Comparison of ENCODE assay signal across 9 mouse cellular contexts in the genomic region with DNA sequence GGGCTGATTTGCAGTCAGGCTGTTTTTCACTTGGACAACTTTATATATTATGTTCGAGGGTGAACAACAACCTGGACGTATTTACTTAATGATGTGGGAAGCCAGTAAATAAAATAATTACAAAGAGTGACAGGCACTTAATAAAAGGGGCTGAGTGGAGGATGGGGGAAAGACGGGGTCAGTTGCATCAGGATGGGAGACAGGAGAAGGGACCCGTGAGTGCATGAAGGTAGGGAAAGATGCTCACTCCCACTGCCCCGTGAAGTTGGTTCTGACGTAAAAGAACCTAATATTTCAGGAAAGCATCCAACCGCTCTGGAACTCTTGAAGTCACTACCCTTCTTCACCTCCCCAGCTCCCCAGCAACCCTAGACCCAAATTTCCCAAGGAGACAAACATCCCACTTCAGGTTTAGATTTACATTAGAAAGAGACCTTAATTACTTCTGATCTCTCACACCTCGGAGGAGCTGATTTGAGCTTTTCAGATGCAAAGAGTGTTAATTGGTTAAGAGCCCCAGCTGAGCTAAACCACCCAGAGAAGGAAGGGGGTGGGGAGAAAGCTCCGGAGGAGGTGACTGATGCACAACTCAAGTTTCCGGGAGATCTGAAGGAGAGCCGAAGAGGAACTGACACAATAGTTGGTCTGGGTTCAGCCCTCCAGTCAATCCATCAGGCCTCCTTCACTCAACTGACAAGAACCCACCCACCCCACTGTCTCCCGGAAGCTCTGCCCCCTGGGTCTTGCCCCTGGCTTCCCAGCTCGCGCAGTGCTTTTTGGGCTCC.
DNase-seq lines count a peak whose midpoint lies in the region; ATAC-seq lines count a peak whose summit lies in the region.
"Had no signal": no experiment of that assay in that cellular context is flagged by ENCODE, and none has a peak within 500 bp of the region (broad histone marks: within the 10 kb centered on the region; RNA-seq: fewer than 3 reads in every experiment).

No protein-coding gene starts in this region.

- intact Hi-C loops in heart, postnatal 14 days (cut with DNase I): no loop called here

- H3K27ac ChIP-seq in heart, embryonic 12.5 days (ENCODE audit: poor library complexity, severe bottlenecking): no peak overlapping the region
- no peak overlapping the region for H3K27ac ChIP-seq in hindbrain, embryonic 15.5 days (replicated peaks)
- H3K27ac ChIP-seq in neural tube, embryonic 12.5 days: no peak overlapping the region

- no peak overlapping the region for H3K9ac ChIP-seq in heart, embryonic 12.5 days
- H3K9ac ChIP-seq in hindbrain, embryonic 15.5 days: no peak overlapping the region
- no peak overlapping the region for H3K9ac ChIP-seq in neural tube, embryonic 12.5 days

- H3K9me3 ChIP-seq in heart, embryonic 12.5 days (replicated peaks): no peaks in the 10 kb centered on the region
- no peaks in the 10 kb centered on the region for H3K9me3 ChIP-seq in hindbrain, embryonic 15.5 days
- H3K9me3 ChIP-seq in neural tube, embryonic 12.5 days: no peaks in the 10 kb centered on the region

- peak overlapping the region; percentile 38 for H3K4me2 ChIP-seq in heart, embryonic 12.5 days
- H3K4me2 ChIP-seq in hindbrain, embryonic 15.5 days: peak overlapping the region; percentile 29
- H3K4me2 ChIP-seq in neural tube, embryonic 12.5 days (replicated peaks): peak overlapping the region; percentile 47

- 0 out of 2 replicates have a peak, but pooled peaks cover 6% of the 10 kb centered on the region for H3K27me3 ChIP-seq in heart, embryonic 12.5 days (replicated peaks)
- H3K27me3 ChIP-seq in hindbrain, embryonic 15.5 days: 0 out of 2 replicates have a peak, but pooled peaks cover 4% of the 10 kb centered on the region
- no peaks in the 10 kb centered on the region for H3K27me3 ChIP-seq in neural tube, embryonic 12.5 days (replicated peaks)

- WGBS in heart, embryonic 12.5 days: 10% methylated on average over 14 of the region's 14 CpGs
- 6% methylated on average over 14 of the region's 14 CpGs for WGBS in hindbrain, embryonic 15.5 days
- whole genome bisulfite sequencing in neural tube, embryonic 12.5 days: 3% methylated on average over 14 of the region's 14 CpGs

- H3K36me3 ChIP-seq in heart, embryonic 12.5 days: no peaks in the 10 kb centered on the region
- H3K36me3 ChIP-seq in hindbrain, embryonic 15.5 days: no peaks in the 10 kb centered on the region
- no peaks in the 10 kb centered on the region for H3K36me3 ChIP-seq in neural tube, embryonic 12.5 days

- no peak overlapping the region for H3K4me3 ChIP-seq in heart, embryonic 12.5 days
- H3K4me3 ChIP-seq in hindbrain, embryonic 15.5 days: no peak overlapping the region
- H3K4me3 ChIP-seq in neural tube, embryonic 12.5 days: no peak overlapping the region
- H3K4me3 ChIP-seq: myocyte had no signal

- peaks cover 18% of the 10 kb centered on the region for H3K4me1 ChIP-seq in heart, embryonic 12.5 days (replicated peaks)
- H3K4me1 ChIP-seq in hindbrain, embryonic 15.5 days (replicated peaks): peaks cover 21% of the 10 kb centered on the region
- peaks cover 17% of the 10 kb centered on the region for H3K4me1 ChIP-seq in neural tube, embryonic 12.5 days

- DNase-seq in heart, postnatal 14 days: no peak
- no peak for DNase-seq in frontal cortex, postnatal 25 days (ENCODE audit: low spot score in 2 of 2)
- no peak for DNase-seq in cerebellum, postnatal 14 days
- DNase-seq in right cerebral cortex, adult 2 months (ENCODE audit: low spot score in 2 of 2): no peak

- ATAC-seq in heart, embryonic 12.5 days (ENCODE audit: insufficient number of reproducible peaks, low FRiP score): no peak
- ATAC-seq in common myeloid progenitor, adult 5-6 weeks (replicated peaks; ENCODE audit: low read depth, poor library complexity, severe bottlenecking): peak; percentile 65
- ATAC-seq in hindbrain, embryonic 15.5 days (ENCODE audit: low FRiP score, low read depth): peak; percentile 56; the same call in 1 of the 2 replicates
- peak; percentile 37; the same call in 1 of the 2 replicates for ATAC-seq in neural tube, embryonic 12.5 days (ENCODE audit: low FRiP score, low read depth)
